Mouse (Mus musculus) heart, postnatal 0 days (tissue): ENCODE data around the gene Gm13694.

Experiments used
- CTCF ChIP-seq: IDR thresholded peaks from 2 replicates; pipeline ENCODE4 v1.5.1; 2016; ENCODE audit warnings: antibody characterized with exemption, control low read depth, low read depth
- EP300 ChIP-seq: IDR thresholded peaks from 2 replicates; pipeline ENCODE4 v1.6.1; 2016; ENCODE audit warnings: antibody characterized with exemption, low read depth

- TF ChIP-seq EP300 (no peak), CTCF (no peak)
These were observed 46.5 kb downstream of the Gm13694 start for GRCm38 (mm10) chr2:84025217-84025616.
